Mouse (Mus musculus): ENCODE data around the gene Cd300a.
"Not testable (repeated sequence)": the region's sequence is repeated elsewhere in the genome, so short reads cannot be mapped to it uniquely, and the experiment has no call there.

The Cd300a gene

DNA sequence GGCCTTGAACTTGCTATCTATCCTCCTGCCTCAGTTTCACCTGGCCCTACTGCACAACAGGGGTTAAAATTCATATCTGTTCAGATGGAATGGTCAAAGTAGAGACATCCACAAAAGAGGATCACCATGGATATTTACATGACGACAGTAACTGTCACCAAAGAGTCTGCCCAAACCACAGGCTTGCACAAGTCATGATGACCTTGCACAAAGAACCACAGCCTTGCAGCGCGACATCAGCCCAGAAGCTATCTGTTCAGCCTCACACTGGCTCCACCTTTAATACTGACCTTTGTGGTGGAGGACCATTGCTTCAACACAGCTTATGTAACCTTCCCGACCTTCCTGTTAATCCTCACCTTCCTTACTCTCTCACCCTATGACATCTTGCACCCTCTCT is 17.7 kb downstream of the Cd300a start:
- DNase-seq (ENCODE audit: extremely low spot score) = no peak

DNA sequence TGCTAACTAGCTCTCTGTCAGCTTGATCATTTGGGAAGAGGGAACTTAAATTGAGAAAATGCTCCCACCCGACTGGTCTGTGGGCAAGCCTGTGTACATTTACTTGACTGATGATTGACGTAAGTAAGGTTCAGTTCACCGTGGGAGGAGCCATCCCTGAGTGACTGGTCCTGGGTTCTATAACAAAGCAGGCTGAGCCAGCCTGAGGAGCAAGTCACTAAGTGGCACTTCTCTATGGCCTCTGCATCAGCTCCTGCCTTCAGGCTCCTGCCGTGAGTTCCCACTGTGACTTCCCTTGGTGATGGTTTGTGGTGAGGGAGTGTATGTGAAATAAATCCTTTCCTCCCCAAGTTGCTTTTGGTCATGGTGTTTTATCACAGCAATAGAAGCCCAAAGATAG is 18.2 kb downstream of the Cd300a start:
- DNase-seq (ENCODE audit: extremely low spot score) = no peak

DNA sequence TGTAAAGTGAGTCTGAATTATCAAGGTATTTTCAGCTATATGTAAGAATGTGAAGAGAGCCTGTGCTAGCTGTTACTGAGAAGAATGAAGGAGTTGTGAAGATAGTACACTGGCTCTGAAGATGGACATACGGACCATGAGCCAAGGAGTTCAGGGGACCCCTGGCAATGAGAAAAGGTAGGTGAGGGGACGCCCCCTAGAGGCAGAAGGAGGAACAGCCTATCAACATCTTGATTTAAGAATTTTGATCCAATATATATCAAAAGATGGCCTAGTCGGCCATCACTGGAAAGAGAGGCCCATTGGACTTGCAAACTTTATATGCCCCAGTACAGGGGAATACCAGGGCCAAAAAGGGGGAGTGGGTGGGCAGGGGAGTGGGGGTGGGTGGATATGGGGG is 19.7 kb downstream of the Cd300a start:
- DNase-seq (ENCODE audit: extremely low spot score) = not testable (repeated sequence)

- DNase-seq (ENCODE audit: extremely low spot score) = peak; percentile 82
These were observed 23.0 kb downstream of the Cd300a start for GRCm38 (mm10) chr11:114912847-114913246.

DNA sequence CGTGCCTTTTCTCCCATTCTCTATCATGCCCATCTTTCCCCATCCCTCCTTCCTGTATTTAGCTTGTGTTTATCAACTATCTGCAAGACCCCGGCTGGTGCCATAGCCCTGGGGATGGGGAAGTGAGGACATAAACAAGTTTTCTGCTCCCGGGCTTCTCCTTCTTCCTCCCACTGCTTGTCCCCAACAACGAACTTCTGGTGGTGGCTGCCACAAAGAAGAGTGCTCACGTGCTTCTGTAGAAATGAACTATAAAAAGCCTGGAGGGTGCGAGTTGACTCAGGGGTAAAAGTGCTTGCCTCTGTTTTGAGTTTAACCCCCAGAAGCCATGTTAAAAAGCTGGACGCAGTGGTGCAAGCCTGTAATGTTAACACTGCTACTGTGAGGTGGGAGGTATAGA is 25.1 kb downstream of the Cd300a start:
- no peak for DNase-seq (ENCODE audit: extremely low spot score)

DNA sequence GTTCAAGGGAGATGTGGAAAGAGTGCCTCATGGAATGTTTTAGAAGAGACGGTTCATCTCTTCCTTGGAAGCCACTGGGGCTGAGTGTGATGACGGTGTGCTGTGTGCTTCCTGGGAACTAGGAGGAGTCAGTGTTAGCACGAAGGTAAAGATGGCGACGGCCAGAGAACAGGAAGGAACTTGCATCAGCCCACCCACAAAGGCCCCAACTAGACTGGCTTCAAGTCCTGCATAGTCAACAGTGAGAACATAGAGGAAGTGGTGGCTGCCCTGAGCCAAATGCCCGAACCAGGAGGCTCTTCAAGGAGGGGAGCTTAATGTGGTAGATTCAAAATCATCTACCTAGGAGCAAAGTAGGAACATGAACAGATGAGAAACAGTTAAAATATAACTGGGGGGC is 27.3 kb downstream of the Cd300a start:
- DNase-seq (ENCODE audit: extremely low spot score) = no peak

DNA sequence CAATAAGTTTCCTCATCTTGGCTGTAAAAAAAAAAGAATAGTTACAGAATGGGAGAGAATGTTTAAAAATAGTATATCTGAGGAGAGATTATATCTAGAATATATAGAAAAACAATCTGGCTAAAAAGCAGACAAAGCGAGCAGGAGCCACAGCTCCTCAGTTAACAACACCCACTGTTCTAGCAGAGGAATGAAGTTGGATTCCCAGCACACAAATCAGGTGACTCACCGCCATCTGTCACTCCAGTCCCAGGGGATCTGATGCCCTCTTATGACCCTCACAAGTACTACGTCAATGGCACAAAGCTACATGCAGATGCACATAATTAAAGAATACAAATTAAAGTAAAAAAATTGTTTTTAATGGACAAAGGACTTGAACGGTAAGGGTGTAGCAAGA is 32.6 kb downstream of the Cd300a start:
- no peak for DNase-seq (ENCODE audit: extremely low spot score)

- peak; percentile 27 for DNase-seq (ENCODE audit: extremely low spot score)
These were observed 34.1 kb downstream of the Cd300a start for GRCm38 (mm10) chr11:114923961-114924360.

- no peak for DNase-seq (ENCODE audit: extremely low spot score)
These were observed 39.7 kb downstream of the Cd300a start for GRCm38 (mm10) chr11:114929581-114929980.

DNA sequence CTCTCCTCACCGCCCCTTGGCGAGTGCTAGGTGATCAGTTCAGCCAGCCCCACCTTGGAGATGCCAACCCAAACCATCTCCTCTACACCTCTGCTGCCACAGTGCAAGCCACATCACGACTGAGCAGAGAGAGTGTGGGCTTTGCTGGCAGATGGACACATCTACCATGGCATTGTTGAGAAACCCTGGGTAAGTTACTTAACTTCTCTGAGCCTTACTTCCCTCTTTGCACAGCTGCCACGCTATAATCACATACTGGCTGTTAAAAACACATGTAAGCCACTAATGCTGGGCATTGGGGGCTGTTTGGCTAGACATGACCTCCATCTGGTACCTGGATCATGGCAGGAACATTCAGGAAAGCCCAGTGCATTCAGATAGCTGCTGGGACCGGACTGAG is 41.2 kb downstream of the Cd300a start:
- DNase-seq (ENCODE audit: extremely low spot score) = no peak

DNA sequence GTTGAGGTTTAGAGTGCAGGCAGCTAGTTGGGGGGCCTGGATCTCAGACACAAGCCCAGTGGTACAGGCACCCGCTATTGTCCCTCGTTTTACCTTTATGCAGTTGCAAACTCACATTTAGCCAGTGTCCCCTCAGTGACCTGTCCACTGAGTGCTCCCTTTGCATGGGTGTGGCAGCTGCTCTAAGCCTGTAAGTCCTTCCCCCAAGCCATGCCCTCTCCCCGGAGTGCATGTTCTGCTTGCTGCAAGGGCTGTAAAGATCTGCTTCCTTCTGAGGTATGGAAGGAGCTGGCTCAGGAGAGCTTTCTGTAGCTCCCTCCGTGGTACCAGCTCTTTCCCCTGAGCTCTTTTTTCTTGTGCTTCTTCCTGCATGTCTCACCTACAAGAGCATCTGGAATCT is 43.8 kb downstream of the Cd300a start:
- DNase-seq (ENCODE audit: extremely low spot score) = no peak

- no peak for DNase-seq (ENCODE audit: extremely low spot score)
These were observed 44.3 kb downstream of the Cd300a start, which contains the start of gene Cd300lb for GRCm38 (mm10) chr11:114934144-114934543. Cd300lb (minus strand) TSS chr11:114934386.
